Mouse (Mus musculus): ENCODE measurements around the gene Ulk4. TPM values are rescaled to one million over a fixed set of nuclear protein-coding genes. Genes with fewer than 3 reads are reported as not detected.

The Ulk4 gene
- polyA plus RNA-seq, 1 experiment from 2014 or later = 167 TPM

DNA sequence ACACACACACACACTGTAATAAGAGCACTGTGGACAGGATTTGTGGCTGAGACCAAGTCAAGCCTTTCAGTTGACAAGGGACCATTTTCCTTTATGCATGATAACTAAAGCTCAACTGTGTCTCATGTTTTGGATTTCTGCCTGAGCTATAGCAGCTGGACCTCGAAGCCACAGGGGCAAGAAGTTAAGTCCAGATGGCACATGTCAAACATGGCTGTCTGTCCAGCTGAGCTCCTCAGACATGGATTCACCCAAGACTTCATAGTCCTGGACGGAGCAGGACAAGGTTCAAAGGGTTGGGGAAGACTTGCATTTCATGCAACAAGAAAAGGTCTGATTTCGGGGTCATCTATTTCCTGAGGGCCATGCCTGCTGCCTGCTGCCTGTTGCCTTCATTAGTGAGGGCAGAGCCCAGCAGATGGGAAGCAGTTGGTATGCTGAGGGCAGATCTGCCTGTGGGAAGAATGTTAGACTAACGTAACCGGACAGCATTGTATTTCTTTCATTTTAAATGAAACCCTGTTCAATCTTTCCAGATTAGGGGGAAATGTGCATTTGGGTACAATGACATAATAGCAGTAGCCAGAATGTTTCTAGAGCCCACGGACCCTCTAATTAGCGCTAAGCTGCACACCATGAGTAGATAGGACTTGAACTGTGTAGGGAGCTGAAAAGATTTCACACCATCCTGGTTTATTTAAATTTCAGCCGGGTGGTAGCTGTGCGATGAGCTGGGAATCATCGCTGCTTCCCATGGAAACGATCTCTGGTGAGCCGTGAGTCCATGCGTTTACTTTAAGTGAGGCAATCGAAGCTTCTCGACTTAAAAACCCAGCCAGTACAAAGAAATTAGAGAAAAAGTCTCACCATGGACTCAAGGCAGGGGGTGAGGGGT, 286.9 kb downstream of the Ulk4 start:
- H3K9me3 ChIP-seq = no peaks in the 10 kb centered on the region
- H3K27ac ChIP-seq = no peak overlapping the region
- no peak overlapping the region for H3K9ac ChIP-seq
- H3K27me3 ChIP-seq = no peaks in the 10 kb centered on the region
- peaks cover 9% of the 10 kb centered on the region; the same call in 1 of the 2 replicates for H3K4me1 ChIP-seq
- no peaks in the 10 kb centered on the region; the same call in 1 of the 2 replicates for H3K36me3 ChIP-seq
- 75% methylated on average over 15 of the region's 15 CpGs for WGBS
- no peak for ATAC-seq (ENCODE audit: low FRiP score, low read depth)
- H3K4me3 ChIP-seq = no peak overlapping the region
- H3K4me2 ChIP-seq (replicated peaks) = no peak overlapping the region

DNA sequence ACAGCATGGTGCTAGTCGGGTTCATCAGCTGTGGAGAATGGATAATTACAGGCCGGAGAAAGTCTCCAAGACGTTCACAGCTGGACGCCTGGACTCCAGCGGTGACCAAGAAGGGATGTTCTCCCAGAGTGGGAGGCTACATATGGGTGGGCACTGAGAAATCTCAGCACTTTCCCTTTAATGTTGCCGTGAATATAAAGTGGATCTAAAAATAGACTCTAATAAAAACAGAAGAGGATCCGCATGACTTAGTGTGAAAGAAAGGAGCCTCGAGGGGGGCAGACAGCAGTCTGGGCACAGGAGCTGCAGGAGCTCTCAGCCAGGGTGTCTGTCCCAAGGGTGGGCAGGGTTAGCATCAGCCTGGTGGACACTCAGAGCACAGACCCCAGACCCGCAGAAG, 288.9 kb downstream of the Ulk4 start:
- ATAC-seq (ENCODE audit: low FRiP score, low read depth) = no peak
- H3K4me2 ChIP-seq (replicated peaks) = no peak overlapping the region
- H3K9me3 ChIP-seq = no peaks in the 10 kb centered on the region
- no peak overlapping the region for H3K27ac ChIP-seq
- WGBS = 48% methylated on average over 9 of the region's 9 CpGs
- H3K4me1 ChIP-seq = peaks cover 12% of the 10 kb centered on the region; the same call in 1 of the 2 replicates
- H3K9ac ChIP-seq = no peak overlapping the region
- H3K4me3 ChIP-seq = no peak overlapping the region
- H3K36me3 ChIP-seq = no peaks in the 10 kb centered on the region; the same call in 1 of the 2 replicates
- H3K27me3 ChIP-seq = no peaks in the 10 kb centered on the region

GRCm38 (mm10) chr9:120986994-120987393, 290.0 kb downstream of the Ulk4 start:
- Histone ChIP-seq H3K4me2 (replicated peaks) (no peak overlapping the region), H3K27ac (no peak overlapping the region), H3K36me3 (no peaks in the 10 kb centered on the region; the same call in 1 of the 2 replicates), H3K9me3 (no peaks in the 10 kb centered on the region), H3K4me3 (no peak overlapping the region), H3K27me3 (no peaks in the 10 kb centered on the region), H3K9ac (no peak overlapping the region), H3K4me1 (peaks cover 9% of the 10 kb centered on the region; the same call in 1 of the 2 replicates)
- no peak for ATAC-seq (ENCODE audit: low FRiP score, low read depth)
- 75% methylated on average over 4 of the region's 4 CpGs for WGBS

- H3K4me3 ChIP-seq = no peak overlapping the region
- H3K27me3 ChIP-seq = no peaks in the 10 kb centered on the region
- peaks cover 9% of the 10 kb centered on the region; the same call in 1 of the 2 replicates for H3K4me1 ChIP-seq
- H3K9ac ChIP-seq = no peak overlapping the region
- no peaks in the 10 kb centered on the region; the same call in 1 of the 2 replicates for H3K36me3 ChIP-seq
- no peak for ATAC-seq (ENCODE audit: low FRiP score, low read depth)
- WGBS = 90% methylated on average over 3 of the region's 3 CpGs
- H3K4me2 ChIP-seq (replicated peaks) = no peak overlapping the region
- no peaks in the 10 kb centered on the region for H3K9me3 ChIP-seq
- no peak overlapping the region for H3K27ac ChIP-seq
These were observed 290.7 kb downstream of the Ulk4 start for GRCm38 (mm10) chr9:120986255-120986654.

GRCm38 (mm10) chr9:120985524-120985923, 291.5 kb downstream of the Ulk4 start:
- H3K27ac ChIP-seq = no peak overlapping the region
- no peak overlapping the region for H3K9ac ChIP-seq
- H3K4me1 ChIP-seq = peaks cover 9% of the 10 kb centered on the region; the same call in 1 of the 2 replicates
- no peak for ATAC-seq (ENCODE audit: low FRiP score, low read depth)
- no peaks in the 10 kb centered on the region for H3K27me3 ChIP-seq
- no peaks in the 10 kb centered on the region for H3K9me3 ChIP-seq
- 96% methylated on average over 5 of the region's 5 CpGs for WGBS
- no peak overlapping the region for H3K4me3 ChIP-seq
- no peaks in the 10 kb centered on the region; the same call in 1 of the 2 replicates for H3K36me3 ChIP-seq
- no peak overlapping the region for H3K4me2 ChIP-seq (replicated peaks)

GRCm38 (mm10) chr9:120985009-120985408, 292.0 kb downstream of the Ulk4 start:
- H3K9ac ChIP-seq = no peak overlapping the region
- H3K4me2 ChIP-seq (replicated peaks) = no peak overlapping the region
- no peaks in the 10 kb centered on the region for H3K9me3 ChIP-seq
- H3K4me3 ChIP-seq = no peak overlapping the region
- H3K4me1 ChIP-seq = peaks cover 9% of the 10 kb centered on the region; the same call in 1 of the 2 replicates
- no peaks in the 10 kb centered on the region for H3K27me3 ChIP-seq
- no peak for ATAC-seq (ENCODE audit: low FRiP score, low read depth)
- no peaks in the 10 kb centered on the region; the same call in 1 of the 2 replicates for H3K36me3 ChIP-seq
- H3K27ac ChIP-seq = no peak overlapping the region
- WGBS = 94% methylated on average over 5 of the region's 5 CpGs

DNA sequence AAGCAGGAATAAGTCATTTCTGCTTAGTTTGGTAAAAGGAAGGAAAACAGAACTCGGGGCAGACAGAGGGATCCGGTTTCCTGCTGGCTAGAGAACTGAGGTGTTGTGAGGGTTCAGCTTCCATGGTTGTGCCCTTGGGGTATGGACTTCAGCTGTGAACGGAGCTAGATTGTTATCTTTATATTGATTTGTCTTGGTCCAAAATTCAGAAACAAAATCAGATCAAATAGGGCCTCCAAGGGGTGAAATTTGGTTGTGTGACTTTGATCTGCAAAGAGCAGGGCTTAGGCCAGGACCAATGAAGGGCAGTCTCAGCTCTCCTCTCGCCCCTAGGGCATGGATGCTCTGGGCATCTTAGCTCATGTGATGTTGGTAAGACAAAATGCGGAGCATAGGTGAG, 292.5 kb downstream of the Ulk4 start:
- no peak overlapping the region; the same call in 1 of the 2 replicates for H3K27ac ChIP-seq
- WGBS = 64% methylated on average over 5 of the region's 5 CpGs
- H3K36me3 ChIP-seq = no peaks in the 10 kb centered on the region; the same call in 1 of the 2 replicates
- no peak for ATAC-seq (ENCODE audit: low FRiP score, low read depth)
- no peak overlapping the region for H3K4me3 ChIP-seq
- H3K4me1 ChIP-seq = peaks cover 9% of the 10 kb centered on the region; the same call in 1 of the 2 replicates
- H3K9me3 ChIP-seq = no peaks in the 10 kb centered on the region
- no peak overlapping the region for H3K4me2 ChIP-seq (replicated peaks)
- no peaks in the 10 kb centered on the region for H3K27me3 ChIP-seq
- no peak overlapping the region for H3K9ac ChIP-seq

DNA sequence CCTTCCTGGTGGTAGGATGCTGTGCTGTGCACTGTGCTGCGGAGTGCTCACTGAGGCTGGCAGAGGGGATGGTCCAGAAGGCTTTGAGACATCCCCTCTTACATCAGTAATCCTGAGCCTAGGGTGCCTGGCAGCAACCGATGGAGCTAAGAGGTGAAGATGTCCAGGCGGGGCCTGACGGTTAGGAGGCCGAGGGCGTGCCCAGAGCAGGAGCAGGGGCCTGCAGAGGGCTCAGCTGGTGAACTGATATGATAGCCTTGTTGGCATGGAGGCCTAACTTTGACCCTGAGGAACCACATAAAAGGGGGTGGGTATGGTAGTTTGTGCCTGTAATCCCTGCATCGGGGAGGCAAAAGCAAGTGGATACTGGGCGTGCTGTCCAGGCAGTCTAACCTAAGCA, 293.1 kb downstream of the Ulk4 start:
- H3K27ac ChIP-seq = no peak overlapping the region; the same call in 1 of the 2 replicates
- no peaks in the 10 kb centered on the region for H3K27me3 ChIP-seq
- H3K9me3 ChIP-seq = no peaks in the 10 kb centered on the region
- 86% methylated on average over 8 of the region's 8 CpGs for WGBS
- H3K4me3 ChIP-seq = no peak overlapping the region
- no peak overlapping the region for H3K9ac ChIP-seq
- no peak overlapping the region for H3K4me2 ChIP-seq (replicated peaks)
- peaks cover 9% of the 10 kb centered on the region; the same call in 1 of the 2 replicates for H3K4me1 ChIP-seq
- ATAC-seq (ENCODE audit: low FRiP score, low read depth) = no peak
- H3K36me3 ChIP-seq = no peaks in the 10 kb centered on the region; the same call in 1 of the 2 replicates

DNA sequence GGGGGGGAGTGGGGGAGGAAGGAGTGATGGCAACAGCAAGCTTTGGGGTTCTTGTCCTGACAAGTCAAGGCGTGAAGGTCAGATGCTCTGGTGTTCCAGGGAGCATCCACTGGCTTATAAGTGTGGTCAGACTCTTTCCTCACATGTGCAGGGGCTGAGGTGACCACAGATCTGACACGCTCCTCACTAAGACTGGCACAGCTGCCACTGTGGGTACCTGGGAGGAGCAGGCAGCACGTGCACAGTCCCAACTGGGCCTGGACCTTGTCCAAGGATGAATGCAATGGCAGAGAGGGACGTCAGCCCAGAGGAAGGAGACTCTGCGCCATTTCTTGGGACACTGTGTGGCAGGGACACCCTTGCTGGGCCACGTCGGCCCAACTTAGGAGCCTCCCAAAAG, 295.2 kb downstream of the Ulk4 start:
- Histone ChIP-seq H3K4me3 (no peak overlapping the region), H3K36me3 (no peaks in the 10 kb centered on the region; the same call in 1 of the 2 replicates), H3K9ac (no peak overlapping the region), H3K4me1 (0 out of 2 replicates have a peak, but pooled peaks cover 3% of the 10 kb centered on the region), H3K9me3 (no peaks in the 10 kb centered on the region), H3K4me2 (replicated peaks) (no peak overlapping the region), H3K27ac (no peak overlapping the region), H3K27me3 (no peaks in the 10 kb centered on the region)
- ATAC-seq (ENCODE audit: low FRiP score, low read depth) = no peak
- 77% methylated on average over 7 of the region's 7 CpGs for WGBS

- 97% methylated on average over 4 of the region's 4 CpGs for WGBS
- H3K4me3 ChIP-seq = no peak overlapping the region
- H3K4me1 ChIP-seq = peaks cover 18% of the 10 kb centered on the region
- H3K9me3 ChIP-seq = no peaks in the 10 kb centered on the region
- H3K27ac ChIP-seq = no peak overlapping the region
- no peak for ATAC-seq (ENCODE audit: low FRiP score, low read depth)
- H3K4me2 ChIP-seq (replicated peaks) = no peak overlapping the region
- no peak overlapping the region for H3K9ac ChIP-seq
- 0 out of 2 replicates have a peak, but pooled peaks cover 4% of the 10 kb centered on the region for H3K36me3 ChIP-seq
- no peaks in the 10 kb centered on the region for H3K27me3 ChIP-seq
These were observed 300.1 kb downstream of the Ulk4 start for GRCm38 (mm10) chr9:120976856-120977255.

GRCm38 (mm10) chr9:120976158-120976557, 300.8 kb downstream of the Ulk4 start:
- no peak overlapping the region for H3K9ac ChIP-seq
- H3K4me1 ChIP-seq = peaks cover 18% of the 10 kb centered on the region
- 0 out of 2 replicates have a peak, but pooled peaks cover 4% of the 10 kb centered on the region for H3K36me3 ChIP-seq
- ATAC-seq (ENCODE audit: low FRiP score, low read depth) = peak; percentile 70
- 46% methylated on average over 5 of the region's 5 CpGs for WGBS
- H3K27ac ChIP-seq = peak overlapping the region; percentile 72
- no peak overlapping the region for H3K4me3 ChIP-seq
- no peak overlapping the region for H3K4me2 ChIP-seq (replicated peaks)
- no peaks in the 10 kb centered on the region for H3K27me3 ChIP-seq
- no peaks in the 10 kb centered on the region for H3K9me3 ChIP-seq

DNA sequence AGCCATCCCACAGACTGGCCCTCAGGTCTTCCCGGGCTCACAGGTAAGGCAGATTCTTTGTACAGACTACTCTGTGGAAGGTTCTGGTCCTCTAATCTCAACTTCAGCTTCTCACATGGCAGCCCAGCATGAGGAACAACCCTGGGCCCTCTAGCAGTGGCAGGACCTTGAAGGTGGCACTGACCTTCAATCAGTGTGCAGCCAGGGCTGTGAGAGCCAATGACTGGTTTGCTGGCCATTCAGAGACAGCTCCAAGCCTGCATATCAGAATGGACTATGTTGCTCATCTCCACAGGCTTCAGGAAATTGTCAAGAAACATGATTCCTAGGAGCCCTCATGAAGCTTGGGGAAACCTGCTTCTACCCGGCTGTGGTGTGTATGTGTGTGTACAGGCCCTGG, 302.8 kb downstream of the Ulk4 start:
- H3K36me3 ChIP-seq = peaks cover 13% of the 10 kb centered on the region
- ATAC-seq (ENCODE audit: low FRiP score, low read depth) = no peak
- 73% methylated on average over 2 of the region's 2 CpGs for WGBS
- H3K4me3 ChIP-seq = no peak overlapping the region
- H3K4me2 ChIP-seq (replicated peaks) = no peak overlapping the region
- no peaks in the 10 kb centered on the region for H3K9me3 ChIP-seq
- H3K27ac ChIP-seq = peak overlapping the region; percentile 33; the same call in 1 of the 2 replicates
- no peak overlapping the region for H3K9ac ChIP-seq
- no peaks in the 10 kb centered on the region for H3K27me3 ChIP-seq
- peaks cover 18% of the 10 kb centered on the region for H3K4me1 ChIP-seq

Data from limb, embryonic 13.5 days (tissue).